Mouse (Mus musculus) neural tube, embryonic 15.5 days (tissue): Measurements from ENCODE around the gene Impdh2. TPM values are rescaled to one million over a fixed set of nuclear protein-coding genes. Genes with fewer than 3 reads are reported as not detected.

Experiments
- ATAC-seq: fragments of 200-750 bp; cut with Nextera tagmentation; 2 replicates; pipeline ENCODE4 v1.8.0; 2017; ENCODE audit warnings: mild to moderate bottlenecking, moderate TSS enrichment, moderate library complexity; ENCODE audit not compliant: low FRiP score
- H3K27ac ChIP-seq: fragments of 300-500 bp; sonication (generic); replicated peaks from 2 replicates; pipeline ENCODE4 v1.5.1; 2015; ENCODE audit warnings: mild to moderate bottlenecking, inconsistent platforms
- H3K27me3 ChIP-seq: fragments of 300-500 bp; sonication (generic); replicated peaks from 2 replicates; pipeline ENCODE4 v1.6.1; 2015; ENCODE audit warnings: inconsistent platforms
- H3K36me3 ChIP-seq: fragments of 300-500 bp; sonication (generic); 2 replicates; pipeline ENCODE4 v1.6.1; 2015; ENCODE audit warnings: inconsistent platforms
- H3K4me1 ChIP-seq: fragments of 300-500 bp; sonication (generic); 2 replicates; pipeline ENCODE4 v1.6.1; 2015; ENCODE audit warnings: inconsistent platforms
- H3K4me2 ChIP-seq: fragments of 300-500 bp; sonication (generic); 2 replicates; pipeline ENCODE4 v1.6.1; 2015; ENCODE audit warnings: inconsistent platforms, mild to moderate bottlenecking, moderate library complexity
- H3K4me3 ChIP-seq: fragments of 300-500 bp; sonication (generic); replicated peaks from 2 replicates; pipeline ENCODE4 v1.5.1; 2015; ENCODE audit warnings: mild to moderate bottlenecking, inconsistent platforms
- H3K9ac ChIP-seq: fragments of 300-500 bp; sonication (generic); replicated peaks from 2 replicates; pipeline ENCODE4 v1.6.1; 2015; ENCODE audit warnings: mild to moderate bottlenecking, inconsistent platforms
- H3K9me3 ChIP-seq: fragments of 300-500 bp; sonication (generic); replicated peaks from 2 replicates; pipeline ENCODE4 v1.6.1; 2016; ENCODE audit warnings: inconsistent platforms
- WGBS: fragments of 180-500 bp; shearing (Covaris S2); methylation state at CpG from one replicate; pipeline ENCODE4 v1.1.7; 2015; ENCODE audit warnings: mixed read lengths; 5-methylcytosine and 5-hydroxymethylcytosine counted together
- polyA plus RNA-seq: library from polyadenylated mRNA; unstranded; fragments of >200 nt; fragmentation: Nextera tagmentation; extraction: Ambion mirVana; gene quantifications from 2 replicates; pipeline ENCODE4 v1.2.1, GENCODE M21; 2015

Impdh2 gene
- polyA plus RNA-seq, 1 experiment from 2014 or later: 105 TPM

GRCm38 (mm10) chr9:108546875-108547274 lies 13.2 kb upstream of the Impdh2 start:
- ATAC-seq: no peak
- Histone ChIP-seq H3K4me3 (no peak overlapping the region), H3K27ac (no peak overlapping the region), H3K27me3 (no peaks in the 10 kb centered on the region), H3K4me1 (no peaks in the 10 kb centered on the region), H3K9ac (no peak overlapping the region), H3K4me2 (no peak overlapping the region), H3K9me3 (no peaks in the 10 kb centered on the region), H3K36me3 (peaks cover 79% of the 10 kb centered on the region)
- WGBS: 94% methylated on average over 1 of the region's 1 CpGs

- Histone ChIP-seq H3K4me1 (peaks cover 27% of the 10 kb centered on the region), H3K27ac (0 out of 2 replicates have a peak overlapping the region, but pooled peaks have one; percentile 11), H3K4me3 (no peak overlapping the region), H3K27me3 (no peaks in the 10 kb centered on the region), H3K36me3 (peaks cover 65% of the 10 kb centered on the region), H3K4me2 (no peak overlapping the region), H3K9ac (no peak overlapping the region), H3K9me3 (no peaks in the 10 kb centered on the region)
- 91% methylated on average over 4 of the region's 4 CpGs for WGBS
- no peak for ATAC-seq
These were observed 917 bp upstream of the Impdh2 start for GRCm38 (mm10) chr9:108559169-108559568.

DNA sequence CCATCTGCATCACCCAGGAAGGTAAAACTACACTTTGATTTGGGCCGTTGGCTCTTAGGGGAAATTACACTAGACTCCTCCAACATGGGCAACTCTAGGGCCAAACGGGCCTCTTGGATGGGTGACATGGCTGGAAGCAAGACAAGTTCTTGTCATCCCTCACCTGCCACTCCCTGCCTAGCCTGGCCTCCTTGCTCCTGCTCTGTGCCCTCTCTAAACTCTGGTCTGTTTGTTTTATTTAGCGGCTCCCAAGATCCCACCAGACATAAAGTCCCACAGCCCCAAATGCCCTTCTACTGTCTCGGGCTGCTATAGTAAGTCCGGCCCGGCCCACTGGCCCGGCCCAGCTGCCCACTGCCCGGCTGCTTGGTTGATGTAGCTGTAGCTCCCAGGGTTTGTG lies 3.6 kb downstream of the Impdh2 start:
- Histone ChIP-seq H3K4me1 (peaks cover 52% of the 10 kb centered on the region), H3K9me3 (no peaks in the 10 kb centered on the region), H3K9ac (no peak overlapping the region), H3K36me3 (peaks cover 46% of the 10 kb centered on the region), H3K4me2 (no peak overlapping the region), H3K27me3 (no peaks in the 10 kb centered on the region), H3K4me3 (no peak overlapping the region), H3K27ac (no peak overlapping the region)
- no peak for ATAC-seq
- 94% methylated on average over 8 of the region's 8 CpGs for WGBS

- ATAC-seq: no peak
- Histone ChIP-seq H3K4me2 (no peak overlapping the region), H3K9ac (no peak overlapping the region), H3K4me1 (peaks cover 56% of the 10 kb centered on the region), H3K4me3 (no peak overlapping the region), H3K9me3 (no peaks in the 10 kb centered on the region), H3K27me3 (no peaks in the 10 kb centered on the region), H3K27ac (no peak overlapping the region), H3K36me3 (peaks cover 41% of the 10 kb centered on the region)
- WGBS: 91% methylated on average over 7 of the region's 7 CpGs
These were observed 4.0 kb downstream of the Impdh2 start for GRCm38 (mm10) chr9:108564131-108564530.

DNA sequence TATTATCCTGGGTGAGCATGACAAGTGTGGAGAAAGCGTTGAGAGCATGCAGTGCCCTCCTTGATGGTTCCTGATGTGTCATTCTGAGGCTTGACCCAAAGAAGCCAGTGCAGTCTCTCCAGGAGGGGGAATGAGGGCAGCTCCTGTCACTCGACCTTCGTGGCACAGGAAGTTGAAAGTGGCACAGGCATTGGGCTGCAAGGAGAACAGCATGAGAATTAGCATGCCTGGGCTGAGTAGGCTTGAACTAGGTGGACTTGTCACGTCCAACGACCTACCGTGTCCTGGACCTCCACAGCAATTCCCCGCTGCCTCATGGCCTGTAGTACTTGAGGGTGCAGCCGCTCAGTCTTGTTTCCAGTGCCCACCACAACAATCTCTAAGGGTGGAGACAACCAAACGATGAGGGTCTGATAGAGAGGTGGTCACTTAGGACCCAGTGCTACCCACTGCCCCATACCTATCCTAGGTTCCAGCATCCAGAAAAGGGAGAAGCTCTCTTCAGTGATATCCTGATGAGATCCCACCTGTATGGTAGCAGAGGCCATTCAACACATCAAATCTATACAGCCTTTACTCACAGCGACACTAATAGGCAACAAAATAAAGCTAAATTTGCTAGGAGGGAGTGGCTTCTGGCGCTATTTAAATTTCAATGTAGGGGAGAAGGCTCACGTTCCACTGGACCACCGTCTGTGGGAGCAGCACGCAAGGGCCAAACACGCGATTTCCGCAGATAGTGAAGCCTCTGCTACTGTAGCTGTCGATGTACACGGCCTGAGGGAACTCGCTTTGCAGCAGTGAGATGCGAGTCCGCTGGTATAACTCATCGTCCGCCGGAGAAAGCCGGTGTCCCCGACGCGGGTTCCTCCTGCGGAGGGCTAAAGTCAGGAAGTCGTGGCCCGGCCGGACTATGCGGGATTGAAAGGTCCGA lies 6.1 kb downstream of the Impdh2 start:
- H3K27me3 ChIP-seq: no peaks in the 10 kb centered on the region
- peak overlapping the region; percentile 90 for H3K4me2 ChIP-seq
- peak overlapping the region; percentile 96 for H3K27ac ChIP-seq
- peak overlapping the region; percentile 64 for H3K9ac ChIP-seq
- 13% methylated on average over 35 of the region's 35 CpGs for WGBS
- H3K9me3 ChIP-seq: no peaks in the 10 kb centered on the region
- peaks cover 66% of the 10 kb centered on the region for H3K4me1 ChIP-seq
- ATAC-seq: 0 out of 2 replicates have a peak, but pooled peaks have one; percentile 0
- H3K36me3 ChIP-seq: peaks cover 44% of the 10 kb centered on the region
- peak overlapping the region; percentile 78 for H3K4me3 ChIP-seq

DNA sequence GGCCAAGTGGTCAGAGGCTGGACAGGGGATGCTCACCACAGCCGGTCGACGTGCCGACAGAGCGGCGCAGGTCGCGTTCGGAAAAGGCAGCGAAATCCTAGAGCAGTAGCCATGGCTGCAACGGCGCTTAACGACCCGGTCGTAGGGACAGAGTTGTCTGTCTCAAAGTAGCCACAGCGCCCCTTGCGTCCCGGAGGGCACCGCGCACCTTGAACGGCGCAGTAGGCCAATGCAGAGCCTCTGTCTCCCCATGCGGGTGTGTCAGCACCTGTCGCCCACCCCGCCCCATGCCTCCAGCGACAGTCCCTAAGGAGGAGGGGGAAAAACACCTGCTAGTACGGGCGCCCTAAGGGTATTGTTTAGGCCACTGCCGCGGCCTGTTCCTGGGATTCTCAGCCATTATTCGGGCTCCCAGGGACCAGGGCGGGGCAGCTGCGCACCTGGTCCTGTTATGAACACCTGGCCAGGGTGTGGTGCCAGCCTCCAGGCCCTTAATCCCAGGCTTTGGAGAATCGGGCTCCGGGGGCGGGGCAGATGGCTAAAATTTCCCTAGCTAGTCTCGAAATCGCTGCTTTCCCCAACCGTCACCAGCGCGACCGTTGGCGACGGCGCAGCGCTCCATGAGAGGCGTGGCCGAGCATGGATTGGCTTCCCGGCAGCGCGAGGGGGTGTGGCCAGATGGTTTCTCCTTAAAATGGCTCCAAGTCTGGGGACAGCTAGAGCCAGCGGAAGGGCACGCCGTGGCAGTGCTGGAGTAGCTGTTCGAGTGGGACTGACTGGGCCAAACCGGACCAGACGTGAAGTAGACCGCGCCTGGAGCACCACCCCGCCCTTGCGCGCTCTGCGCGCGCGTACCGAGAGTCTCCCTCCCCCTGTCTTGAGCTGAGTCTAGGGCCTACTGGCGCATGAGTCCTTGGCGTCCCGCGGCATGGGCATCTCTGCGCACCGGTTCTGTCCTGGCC lies 7.0 kb downstream of the Impdh2 start, which contains the start of gene Ndufaf3:
Gene Ndufaf3 (minus strand): TSS at position 620 of the 962 bp plus-strand sequence.
- Histone ChIP-seq H3K27ac (peak within 1 kb of the TSS; percentile 96), H3K36me3 (peaks cover 49% of the 10 kb centered on the region), H3K9me3 (no peaks in the 10 kb centered on the region), H3K9ac (peak within 1 kb of the TSS; percentile 64), H3K27me3 (no peaks in the 10 kb centered on the region), H3K4me3 (peak within 1 kb of the TSS; percentile 78), H3K4me1 (peaks cover 58% of the 10 kb centered on the region), H3K4me2 (peak within 1 kb of the TSS; percentile 90)
- WGBS: under 1% methylated on average over 73 of the region's 73 CpGs
- ATAC-seq: peak; percentile 89

- ATAC-seq: no peak
- Histone ChIP-seq H3K27me3 (no peaks in the 10 kb centered on the region), H3K4me2 (peak overlapping the region; percentile 90), H3K9ac (peak overlapping the region; percentile 64), H3K4me3 (peak overlapping the region; percentile 78), H3K9me3 (no peaks in the 10 kb centered on the region), H3K27ac (peak overlapping the region; percentile 96), H3K36me3 (peaks cover 54% of the 10 kb centered on the region), H3K4me1 (peaks cover 58% of the 10 kb centered on the region)
- WGBS: 18% methylated on average over 18 of the region's 18 CpGs
These were observed 7.9 kb downstream of the Impdh2 start for GRCm38 (mm10) chr9:108567931-108568419.

GRCm38 (mm10) chr9:108568511-108568921 lies 8.4 kb downstream of the Impdh2 start:
- no peak overlapping the region for H3K27ac ChIP-seq
- WGBS: 83% methylated on average over 17 of the region's 17 CpGs
- peak overlapping the region; percentile 90 for H3K4me2 ChIP-seq
- H3K4me3 ChIP-seq: peak overlapping the region; percentile 78
- H3K36me3 ChIP-seq: peaks cover 55% of the 10 kb centered on the region
- peaks cover 64% of the 10 kb centered on the region for H3K4me1 ChIP-seq
- ATAC-seq: no peak
- no peaks in the 10 kb centered on the region for H3K27me3 ChIP-seq
- H3K9me3 ChIP-seq: no peaks in the 10 kb centered on the region
- no peak overlapping the region for H3K9ac ChIP-seq

DNA sequence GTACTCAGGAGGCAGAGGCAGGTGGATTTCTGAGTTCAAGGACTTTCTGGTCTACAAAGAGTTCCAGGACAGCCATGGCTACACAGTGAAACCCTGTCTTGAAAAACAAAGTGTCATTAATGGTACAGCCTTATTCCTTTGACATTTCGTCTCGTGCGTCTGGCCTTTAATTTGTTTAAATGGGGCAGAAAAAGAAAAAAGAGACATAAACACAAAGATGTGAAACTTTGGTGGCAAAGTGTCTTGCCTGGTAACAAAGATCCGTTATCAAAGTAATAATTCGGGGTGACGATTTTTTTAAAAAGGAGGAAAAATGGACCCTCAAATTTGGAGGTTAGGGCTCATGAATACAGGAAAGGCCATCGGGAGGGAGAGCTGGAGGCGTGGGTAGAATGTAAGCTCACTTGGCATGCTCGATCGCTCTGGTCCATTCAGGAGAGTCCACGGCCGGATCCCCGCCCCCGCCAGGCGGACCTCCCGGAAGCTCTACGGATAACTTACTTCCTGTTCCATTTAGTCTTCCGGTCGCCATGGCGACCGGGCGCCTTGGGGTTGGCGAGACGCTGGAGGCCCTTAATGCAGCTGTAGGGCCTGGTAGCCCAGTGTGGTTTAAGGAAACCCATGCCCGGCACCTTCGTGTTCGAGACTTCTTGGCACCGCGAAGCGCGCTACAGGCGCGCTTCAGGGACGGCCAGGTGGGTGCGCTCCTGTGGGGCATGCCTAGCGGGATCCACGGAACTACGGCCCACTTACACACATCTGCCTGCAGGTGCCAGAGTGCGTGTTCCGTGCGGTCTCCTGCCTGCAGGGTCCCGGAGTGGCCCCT lies 9.5 kb downstream of the Impdh2 start, which contains the start of gene Dalrd3:
Gene Dalrd3 (plus strand): TSS at position 506 of the 826 bp plus-strand sequence.
- Histone ChIP-seq H3K4me1 (peaks cover 69% of the 10 kb centered on the region), H3K9ac (peak within 1 kb of the TSS; percentile 59), H3K27ac (peak within 1 kb of the TSS; percentile 76), H3K27me3 (no peaks in the 10 kb centered on the region), H3K4me3 (peak within 1 kb of the TSS; percentile 65), H3K4me2 (peak within 1 kb of the TSS; percentile 90), H3K36me3 (peaks cover 55% of the 10 kb centered on the region), H3K9me3 (no peaks in the 10 kb centered on the region)
- ATAC-seq: peak; percentile 72
- 5% methylated on average over 42 of the region's 42 CpGs for WGBS

- 2% methylated on average over 40 of the region's 40 CpGs for WGBS
- H3K9ac ChIP-seq: peak overlapping the region; percentile 59
- no peaks in the 10 kb centered on the region for H3K9me3 ChIP-seq
- no peaks in the 10 kb centered on the region for H3K27me3 ChIP-seq
- peak overlapping the region; percentile 76 for H3K27ac ChIP-seq
- peak overlapping the region; percentile 90 for H3K4me2 ChIP-seq
- H3K4me3 ChIP-seq: peak overlapping the region; percentile 65
- no peak for ATAC-seq
- H3K4me1 ChIP-seq: peaks cover 74% of the 10 kb centered on the region
- peaks cover 48% of the 10 kb centered on the region for H3K36me3 ChIP-seq
These were observed 10.3 kb downstream of the Impdh2 start for GRCm38 (mm10) chr9:108570207-108570896.
